In genomic region chr15:23035551-23036207, GRCm38 (mm10) we compare ENCODE assay signal across 8 mouse cellular contexts.
DNase-seq lines count a peak whose midpoint lies in the region; ATAC-seq lines count a peak whose summit lies in the region.

No protein-coding gene starts in this region.

- H3K27me3 ChIP-seq in hindbrain, embryonic 11.5 days (ENCODE audit: control insufficient read depth, insufficient read depth, low read length), result no peaks in the 10 kb centered on the region
- H3K27me3 ChIP-seq in liver, embryonic 13.5 days, result no peaks in the 10 kb centered on the region; the same call in 1 of the 2 replicates

- H3K9me3 ChIP-seq in hindbrain, embryonic 11.5 days (ENCODE audit: control insufficient read depth, low read length), result no peaks in the 10 kb centered on the region
- no peaks in the 10 kb centered on the region for H3K9me3 ChIP-seq in liver, embryonic 13.5 days (replicated peaks)

- no peaks in the 10 kb centered on the region for H3K4me1 ChIP-seq in hindbrain, embryonic 11.5 days (replicated peaks; ENCODE audit: control insufficient read depth, insufficient read depth, low read length)
- H3K4me1 ChIP-seq in liver, embryonic 13.5 days (replicated peaks), result no peaks in the 10 kb centered on the region

- WGBS in hindbrain, embryonic 11.5 days, result 4% methylated on average over 14 of the region's 14 CpGs
- WGBS in liver, embryonic 13.5 days (ENCODE audit: insufficient replicate concordance), result 12% methylated on average over 14 of the region's 14 CpGs

- peak overlapping the region; percentile 61 for H3K4me2 ChIP-seq in hindbrain, embryonic 11.5 days (replicated peaks; ENCODE audit: low read depth, low read length)
- H3K4me2 ChIP-seq in liver, embryonic 13.5 days, result peak overlapping the region; percentile 33

- H3K9ac ChIP-seq in hindbrain, embryonic 11.5 days (ENCODE audit: low read depth, low read length), result peak overlapping the region; percentile 47
- H3K9ac ChIP-seq in liver, embryonic 13.5 days, result no peak overlapping the region

- peak; percentile 87 for ATAC-seq in hindbrain, embryonic 11.5 days (ENCODE audit: low FRiP score)
- no peak for ATAC-seq in liver, embryonic 13.5 days (ENCODE audit: low read depth)

- DNase-seq in left cerebral cortex, adult 18-20 months (ENCODE audit: low spot score in 2 of 2), result peak; percentile 9 to 45
- DNase-seq in left cerebral cortex, adult 11 months (ENCODE audit: low spot score), result no peak
- peak; percentile 46 for DNase-seq in embryo, embryonic 9.5 days (ENCODE audit: extremely low spot score)
- DNase-seq in hindbrain, embryonic 11.5 days (ENCODE audit: low spot score), result peak; percentile 26
- DNase-seq in liver, embryonic 13.5 days, result no peak
- peak; percentile 19 for DNase-seq in right cerebral cortex, postnatal 4 days
- no peak for DNase-seq in spleen, adult 18-20 months
- no peak for DNase-seq in heart, adult 11 months

- H3K27ac ChIP-seq in hindbrain, embryonic 11.5 days (ENCODE audit: low read depth, low read length), result no peak overlapping the region
- H3K27ac ChIP-seq in liver, embryonic 13.5 days, result no peak overlapping the region

- H3K4me3 ChIP-seq in hindbrain, embryonic 11.5 days (ENCODE audit: low read depth, low read length), result peak overlapping the region; percentile 40
- peak overlapping the region; percentile 18 for H3K4me3 ChIP-seq in liver, embryonic 13.5 days (replicated peaks)

- no peaks in the 10 kb centered on the region for H3K36me3 ChIP-seq in hindbrain, embryonic 11.5 days (ENCODE audit: control insufficient read depth, insufficient read depth, low read length)
- H3K36me3 ChIP-seq in liver, embryonic 13.5 days, result no peaks in the 10 kb centered on the region

Comparison
In these comparisons a context has a peak if more than half of its experiments do, and no peak if none do; other contexts are left out.
1. DNase-seq: peak in left cerebral cortex, adult 18-20 months (2 of 2), embryo, embryonic 9.5 days (single experiment), hindbrain, embryonic 11.5 days (single experiment) and right cerebral cortex, postnatal 4 days (single experiment); none in left cerebral cortex, adult 11 months (single experiment), liver, embryonic 13.5 days (single experiment), spleen, adult 18-20 months (0 of 2) and heart, adult 11 months (single experiment).